Mouse (Mus musculus): ENCODE measurements around the gene Mtor.

DNA sequence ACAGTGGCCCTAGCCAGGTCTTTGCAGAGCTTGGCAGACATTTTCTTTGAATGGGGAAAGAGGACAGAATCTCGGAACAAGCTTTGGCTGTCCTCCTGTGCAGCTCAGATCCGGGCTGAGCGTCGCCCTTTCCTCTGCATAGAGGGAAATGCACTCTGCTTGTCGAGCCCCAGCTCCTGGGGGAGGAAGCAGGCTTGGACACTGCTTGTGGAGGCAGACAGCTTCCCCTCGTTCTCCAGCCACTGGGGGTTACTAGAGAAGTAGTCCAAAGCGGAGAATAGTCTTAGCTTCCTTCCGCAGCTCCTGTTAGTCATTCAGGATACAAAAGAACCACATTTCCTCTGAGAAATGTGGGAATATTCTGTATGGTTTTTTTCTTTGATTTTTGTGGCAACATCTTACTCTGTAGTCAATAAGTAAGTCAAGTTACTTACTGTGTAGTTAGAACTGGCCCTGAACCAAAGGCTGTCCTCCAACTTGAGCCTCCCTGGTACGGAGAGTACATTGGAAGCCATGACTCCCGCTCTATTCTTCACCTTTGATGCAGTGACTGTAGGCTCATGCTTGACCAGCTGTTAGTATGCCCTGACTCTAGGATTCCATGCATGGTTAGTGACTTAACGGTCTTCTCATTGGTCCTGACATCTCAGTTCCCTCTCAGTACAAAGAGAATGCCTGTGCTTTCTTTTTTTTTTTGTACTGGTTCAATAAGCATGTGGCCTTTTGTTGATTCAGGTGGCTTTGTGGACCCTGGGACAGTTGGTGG, 21.3 kb downstream of the Mtor start:
- TF ChIP-seq CTCF (IDR thresholded peaks at IDR 0.05; ENCODE audit: control insufficient read depth, insufficient read depth, insufficient replicate concordance, low read depth, low read length) (no peak), POLR2A (IDR thresholded peaks at IDR 0.05; ENCODE audit: control insufficient read depth, low read depth, low read length) (no peak)
